Mouse (Mus musculus): ENCODE data around the gene Fgd1.

Fgd1 gene

GRCm38 (mm10) chrX:151087418-151087817 is 41.5 kb downstream of the Fgd1 start:
- DNase-seq (ENCODE audit: low spot score), result no peak

- peak; percentile 24 for DNase-seq (ENCODE audit: low spot score)
These were observed 50.5 kb downstream of the Fgd1 start, which contains the start of gene Tsr2 for GRCm38 (mm10) chrX:151096171-151097058. Tsr2 (minus strand) TSS chrX:151096543.

GRCm38 (mm10) chrX:151107301-151108067 is 61.5 kb downstream of the Fgd1 start:
- no peak for DNase-seq (ENCODE audit: low spot score)

GRCm38 (mm10) chrX:151116795-151117194 is 70.8 kb downstream of the Fgd1 start:
- no peak for DNase-seq (ENCODE audit: low spot score)

- no peak for DNase-seq (ENCODE audit: low spot score)
These were observed 71.5 kb downstream of the Fgd1 start for GRCm38 (mm10) chrX:151117432-151117831.

- DNase-seq (ENCODE audit: low spot score), result no peak
These were observed 78.0 kb downstream of the Fgd1 start for GRCm38 (mm10) chrX:151123933-151124332.

- DNase-seq (ENCODE audit: low spot score), result no peak
These were observed 84.5 kb downstream of the Fgd1 start for GRCm38 (mm10) chrX:151130493-151130892.

GRCm38 (mm10) chrX:151132785-151133184 is 86.8 kb downstream of the Fgd1 start:
- DNase-seq (ENCODE audit: low spot score), result no peak

Data from ovary, postnatal 10 days (tissue).